Mouse (Mus musculus) embryo, embryonic 11 days (tissue): ENCODE measurements at regions not wholly inside any gene's neighbourhood (a gene's known extent, or its start where the extent isn't known, plus 50 kb on each side); places are given as distances from the start of the nearest gene placed in this dataset.
A peak's percentile ranks its signal among the peaks of the same experiment; 100 is the strongest.
"Not testable (repeated sequence)": the region's sequence is repeated elsewhere in the genome, so short reads cannot be mapped to it uniquely, and the experiment has no call there.

Source experiments
- DNase-seq: peaks from one replicate; pipeline ENCODE4 v3.0.0-alpha.2; 2015

GRCm38 (mm10) chr15:53984006-53984405 is 99.3 kb downstream of the Gm7489 start:
- not testable (repeated sequence) for DNase-seq

GRCm38 (mm10) chr15:53989888-53990287 is 105.2 kb downstream of the Gm7489 start:
- no peak for DNase-seq

GRCm38 (mm10) chr15:53995199-53995868 is 110.6 kb downstream of the Gm7489 start:
- no peak for DNase-seq

GRCm38 (mm10) chr15:53998600-53999290 is 114.0 kb downstream of the Gm7489 start:
- no peak for DNase-seq

- DNase-seq, result no peak
These were observed 149.1 kb downstream of the Gm7489 start for GRCm38 (mm10) chr15:54033756-54034155.

- no peak for DNase-seq
These were observed 166.0 kb downstream of the Gm7489 start for GRCm38 (mm10) chr15:54050711-54051110.

GRCm38 (mm10) chr15:54070005-54070634 is 185.4 kb downstream of the Gm7489 start:
- peak; percentile 84 for DNase-seq

- DNase-seq, result no peak
These were observed 187.0 kb downstream of the Gm7489 start for GRCm38 (mm10) chr15:54071732-54072131.

GRCm38 (mm10) chr15:54091301-54091700 is 206.6 kb downstream of the Gm7489 start:
- DNase-seq, result no peak

GRCm38 (mm10) chr15:54092386-54092785 is 207.7 kb downstream of the Gm7489 start:
- DNase-seq, result no peak

GRCm38 (mm10) chr15:54097498-54097897 is 212.8 kb downstream of the Gm7489 start:
- DNase-seq, result no peak

GRCm38 (mm10) chr15:54112406-54112805 is 227.7 kb downstream of the Gm7489 start:
- no peak for DNase-seq

- no peak for DNase-seq
These were observed 229.4 kb downstream of the Gm7489 start for GRCm38 (mm10) chr15:54114096-54114512.

GRCm38 (mm10) chr15:54117967-54118538 is 233.3 kb downstream of the Gm7489 start:
- no peak for DNase-seq

GRCm38 (mm10) chr15:54120456-54120855 is 235.8 kb downstream of the Gm7489 start:
- DNase-seq, result no peak

- peak; percentile 12 for DNase-seq
These were observed 279.6 kb downstream of the Gm7489 start for GRCm38 (mm10) chr15:54164350-54164749.

- no peak for DNase-seq
These were observed 283.2 kb downstream of the Gm7489 start for GRCm38 (mm10) chr15:54167842-54168361.

GRCm38 (mm10) chr15:54177221-54177620 is 292.5 kb downstream of the Gm7489 start:
- DNase-seq, result no peak

GRCm38 (mm10) chr15:54177791-54178190 is 293.1 kb downstream of the Gm7489 start:
- DNase-seq, result no peak
